Mouse (Mus musculus) CH12.LX (cell line): ENCODE measurements around the gene Scyl1.

Experiments used
- CTCF ChIP-seq, 2 experiments: IDR thresholded peaks in 1 of 2; conservative IDR thresholded peaks in 1 of 2; 2 replicates each; pipeline ENCODE4 v1.5.1; 2011 to 2012; ENCODE audit warnings: low read depth in 2 of 2, low read length in 2 of 2, improper control_type of control experiment in 1 of 2, inconsistent platforms in 1 of 2, mild to moderate bottlenecking in 1 of 2, moderate library complexity in 1 of 2
- EP300 ChIP-seq: IDR thresholded peaks from 2 replicates; pipeline ENCODE4 v1.6.1; 2011; ENCODE audit warnings: low read length, improper control_type of control experiment
- IRF4 ChIP-seq: IDR thresholded peaks from 2 replicates; pipeline ENCODE4 v1.6.1; 2014; ENCODE audit warnings: low read depth, mild to moderate bottlenecking, inconsistent platforms, low read length, improper control_type of control experiment

- TF ChIP-seq EP300 (no peak), IRF4 (no peak), CTCF (conservative IDR thresholded peaks at IDR 0.05 in 1 of 2, IDR thresholded peaks at IDR 0.05 in 1 of 2; ENCODE audit: low read depth in 2 of 2, low read length in 2 of 2) (no peak)
Measured at GRCm38 (mm10) chr19:5758878-5759403, 12.3 kb downstream of the Scyl1 start.
